Mouse (Mus musculus): Measurements from ENCODE around the gene Cep95. TPM values are rescaled to one million over a fixed set of nuclear protein-coding genes. Genes with fewer than 3 reads are reported as not detected.
A peak's percentile ranks its signal among the peaks of the same experiment; 100 is the strongest.

Cep95 gene
- polyA plus RNA-seq, 1 experiment from 2014 or later, result 12.2 TPM

GRCm38 (mm10) chr11:106817156-106817555 is 28.1 kb downstream of the Cep95 start:
- peaks cover 10% of the 10 kb centered on the region for H3K4me1 ChIP-seq (ENCODE audit: control insufficient read depth, insufficient read depth, low read depth, low read length)
- H3K27ac ChIP-seq (ENCODE audit: low read depth, low read length), result peak overlapping the region; percentile 29; the same call in 1 of the 2 replicates
- H3K9ac ChIP-seq (ENCODE audit: low read depth, low read length), result no peak overlapping the region
- no peaks in the 10 kb centered on the region for H3K27me3 ChIP-seq (replicated peaks; ENCODE audit: control insufficient read depth, insufficient read depth, low read length)
- no peak for ATAC-seq
- no peak overlapping the region for H3K4me3 ChIP-seq (ENCODE audit: low read length)
- H3K9me3 ChIP-seq (ENCODE audit: control insufficient read depth, low read length), result no peaks in the 10 kb centered on the region
- WGBS, result 64% methylated on average over 3 of the region's 3 CpGs
- H3K4me2 ChIP-seq (ENCODE audit: low read length), result no peak overlapping the region
- H3K36me3 ChIP-seq (ENCODE audit: control insufficient read depth, insufficient read depth, low read length), result peaks cover 33% of the 10 kb centered on the region

DNA sequence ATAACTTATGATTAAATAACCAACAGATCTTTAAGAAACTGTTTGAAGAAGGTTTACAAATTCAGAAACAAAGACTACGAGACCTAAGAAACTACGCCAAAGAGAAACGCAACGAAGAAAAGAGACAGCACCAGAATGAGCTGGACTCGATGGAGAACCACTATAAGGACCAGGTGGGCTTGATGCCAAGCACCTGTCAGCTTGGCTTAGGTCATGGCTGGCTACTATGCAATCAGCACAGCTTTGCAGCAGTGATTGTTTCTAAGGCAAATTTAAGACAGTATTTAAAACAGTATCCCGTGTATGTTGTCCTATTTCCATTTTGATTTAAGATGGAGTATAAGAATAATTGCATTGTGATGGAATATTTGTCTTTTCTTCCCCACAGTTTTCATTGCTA is 28.8 kb downstream of the Cep95 start:
- Histone ChIP-seq H3K4me3 (ENCODE audit: low read length) (no peak overlapping the region), H3K9ac (ENCODE audit: low read depth, low read length) (no peak overlapping the region), H3K27ac (ENCODE audit: low read depth, low read length) (peak overlapping the region; percentile 0), H3K9me3 (ENCODE audit: control insufficient read depth, low read length) (no peaks in the 10 kb centered on the region), H3K27me3 (replicated peaks; ENCODE audit: control insufficient read depth, insufficient read depth, low read length) (no peaks in the 10 kb centered on the region), H3K36me3 (ENCODE audit: control insufficient read depth, insufficient read depth, low read length) (peaks cover 35% of the 10 kb centered on the region), H3K4me2 (ENCODE audit: low read length) (no peak overlapping the region), H3K4me1 (ENCODE audit: control insufficient read depth, insufficient read depth, low read depth, low read length) (peaks cover 10% of the 10 kb centered on the region)
- 66% methylated on average over 6 of the region's 6 CpGs for WGBS
- no peak for ATAC-seq

GRCm38 (mm10) chr11:106818341-106818740 is 29.3 kb downstream of the Cep95 start:
- Histone ChIP-seq H3K4me3 (ENCODE audit: low read length) (no peak overlapping the region), H3K27ac (ENCODE audit: low read depth, low read length) (peak overlapping the region; percentile 0), H3K4me2 (ENCODE audit: low read length) (no peak overlapping the region), H3K27me3 (replicated peaks; ENCODE audit: control insufficient read depth, insufficient read depth, low read length) (no peaks in the 10 kb centered on the region), H3K4me1 (ENCODE audit: control insufficient read depth, insufficient read depth, low read depth, low read length) (peaks cover 10% of the 10 kb centered on the region), H3K9me3 (ENCODE audit: control insufficient read depth, low read length) (no peaks in the 10 kb centered on the region), H3K36me3 (ENCODE audit: control insufficient read depth, insufficient read depth, low read length) (peaks cover 34% of the 10 kb centered on the region), H3K9ac (ENCODE audit: low read depth, low read length) (no peak overlapping the region)
- ATAC-seq, result peak; percentile 74; the same call in 1 of the 2 replicates
- 27% methylated on average over 9 of the region's 9 CpGs for WGBS

GRCm38 (mm10) chr11:106819595-106819994 is 30.5 kb downstream of the Cep95 start:
- H3K4me2 ChIP-seq (ENCODE audit: low read length), result no peak overlapping the region
- H3K4me1 ChIP-seq (ENCODE audit: control insufficient read depth, insufficient read depth, low read depth, low read length), result peaks cover 10% of the 10 kb centered on the region
- H3K9ac ChIP-seq (ENCODE audit: low read depth, low read length), result no peak overlapping the region
- ATAC-seq, result no peak
- H3K27me3 ChIP-seq (replicated peaks; ENCODE audit: control insufficient read depth, insufficient read depth, low read length), result no peaks in the 10 kb centered on the region
- peak overlapping the region; percentile 32; the same call in 1 of the 2 replicates for H3K27ac ChIP-seq (ENCODE audit: low read depth, low read length)
- H3K9me3 ChIP-seq (ENCODE audit: control insufficient read depth, low read length), result no peaks in the 10 kb centered on the region
- peaks cover 27% of the 10 kb centered on the region for H3K36me3 ChIP-seq (ENCODE audit: control insufficient read depth, insufficient read depth, low read length)
- no peak overlapping the region for H3K4me3 ChIP-seq (ENCODE audit: low read length)
- 84% methylated on average over 9 of the region's 9 CpGs for WGBS

- Histone ChIP-seq H3K36me3 (ENCODE audit: control insufficient read depth, insufficient read depth, low read length) (peaks cover 23% of the 10 kb centered on the region), H3K4me1 (ENCODE audit: control insufficient read depth, insufficient read depth, low read depth, low read length) (peaks cover 10% of the 10 kb centered on the region), H3K9me3 (ENCODE audit: control insufficient read depth, low read length) (no peaks in the 10 kb centered on the region), H3K9ac (ENCODE audit: low read depth, low read length) (no peak overlapping the region), H3K27me3 (replicated peaks; ENCODE audit: control insufficient read depth, insufficient read depth, low read length) (no peaks in the 10 kb centered on the region), H3K4me2 (ENCODE audit: low read length) (no peak overlapping the region), H3K4me3 (ENCODE audit: low read length) (no peak overlapping the region), H3K27ac (ENCODE audit: low read depth, low read length) (no peak overlapping the region)
- 0 out of 2 replicates have a peak, but pooled peaks have one; percentile 55 for ATAC-seq
- WGBS, result 68% methylated on average over 6 of the region's 6 CpGs
Measured at GRCm38 (mm10) chr11:106820252-106820651, 31.2 kb downstream of the Cep95 start.

- H3K36me3 ChIP-seq (ENCODE audit: control insufficient read depth, insufficient read depth, low read length), result peaks cover 21% of the 10 kb centered on the region
- H3K27me3 ChIP-seq (replicated peaks; ENCODE audit: control insufficient read depth, insufficient read depth, low read length), result no peaks in the 10 kb centered on the region
- no peaks in the 10 kb centered on the region for H3K9me3 ChIP-seq (ENCODE audit: control insufficient read depth, low read length)
- ATAC-seq, result no peak
- H3K4me1 ChIP-seq (ENCODE audit: control insufficient read depth, insufficient read depth, low read depth, low read length), result peaks cover 10% of the 10 kb centered on the region
- WGBS, result 69% methylated on average over 4 of the region's 4 CpGs
- no peak overlapping the region for H3K4me2 ChIP-seq (ENCODE audit: low read length)
- no peak overlapping the region for H3K4me3 ChIP-seq (ENCODE audit: low read length)
- H3K9ac ChIP-seq (ENCODE audit: low read depth, low read length), result no peak overlapping the region
- no peak overlapping the region for H3K27ac ChIP-seq (ENCODE audit: low read depth, low read length)
Measured at GRCm38 (mm10) chr11:106820972-106821371, 31.9 kb downstream of the Cep95 start.

DNA sequence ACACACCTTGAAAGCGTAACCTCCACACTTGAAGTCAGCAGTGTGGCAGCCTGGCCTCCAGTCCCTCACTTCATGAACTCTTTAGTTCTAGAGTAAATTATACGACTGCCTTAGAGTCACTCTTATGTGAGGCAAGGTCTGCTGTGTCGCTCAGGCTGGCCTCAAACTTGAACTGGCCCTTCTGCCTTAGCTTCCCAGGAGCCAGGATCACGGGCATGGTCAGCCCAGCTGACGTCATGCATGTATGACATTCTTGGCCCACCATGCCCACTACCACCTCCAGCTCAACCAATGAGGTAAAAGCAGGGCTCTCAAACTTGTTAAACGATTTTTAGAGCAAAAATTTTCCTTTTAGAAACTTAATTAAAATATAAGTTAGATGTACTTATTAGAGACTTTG is 32.3 kb downstream of the Cep95 start:
- Histone ChIP-seq H3K9me3 (ENCODE audit: control insufficient read depth, low read length) (no peaks in the 10 kb centered on the region), H3K4me3 (ENCODE audit: low read length) (no peak overlapping the region), H3K27me3 (replicated peaks; ENCODE audit: control insufficient read depth, insufficient read depth, low read length) (no peaks in the 10 kb centered on the region), H3K27ac (ENCODE audit: low read depth, low read length) (no peak overlapping the region), H3K9ac (ENCODE audit: low read depth, low read length) (no peak overlapping the region), H3K36me3 (ENCODE audit: control insufficient read depth, insufficient read depth, low read length) (peaks cover 19% of the 10 kb centered on the region), H3K4me1 (ENCODE audit: control insufficient read depth, insufficient read depth, low read depth, low read length) (peaks cover 10% of the 10 kb centered on the region), H3K4me2 (ENCODE audit: low read length) (no peak overlapping the region)
- ATAC-seq, result no peak
- whole genome bisulfite sequencing, result 87% methylated on average over 6 of the region's 6 CpGs

DNA sequence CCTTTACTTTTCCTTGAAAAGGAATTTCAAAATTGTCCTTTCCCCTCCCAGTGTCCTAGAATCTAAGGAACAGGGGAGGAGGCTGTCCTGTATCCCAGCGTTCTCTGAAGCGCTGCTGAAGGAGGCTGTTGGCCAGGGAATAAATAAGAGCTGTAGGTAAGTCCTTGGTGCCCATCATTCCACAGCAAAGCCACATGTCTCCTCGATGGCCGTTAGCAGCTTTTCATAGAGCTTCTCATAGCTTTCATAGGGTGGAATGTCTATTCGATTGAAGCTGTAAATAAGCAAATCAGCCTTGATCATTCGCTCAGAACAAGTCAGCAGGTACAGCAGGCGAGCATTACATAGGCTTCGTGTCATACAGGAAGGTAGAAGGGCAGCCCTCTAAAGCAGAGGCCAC is 33.4 kb downstream of the Cep95 start:
- Histone ChIP-seq H3K36me3 (ENCODE audit: control insufficient read depth, insufficient read depth, low read length) (peaks cover 22% of the 10 kb centered on the region), H3K27ac (ENCODE audit: low read depth, low read length) (no peak overlapping the region), H3K9me3 (ENCODE audit: control insufficient read depth, low read length) (no peaks in the 10 kb centered on the region), H3K9ac (ENCODE audit: low read depth, low read length) (no peak overlapping the region), H3K27me3 (replicated peaks; ENCODE audit: control insufficient read depth, insufficient read depth, low read length) (no peaks in the 10 kb centered on the region), H3K4me1 (ENCODE audit: control insufficient read depth, insufficient read depth, low read depth, low read length) (peaks cover 10% of the 10 kb centered on the region), H3K4me3 (ENCODE audit: low read length) (no peak overlapping the region), H3K4me2 (ENCODE audit: low read length) (no peak overlapping the region)
- ATAC-seq, result no peak
- WGBS, result 91% methylated on average over 8 of the region's 8 CpGs

- ATAC-seq, result no peak
- WGBS, result 81% methylated on average over 5 of the region's 5 CpGs
- Histone ChIP-seq H3K36me3 (ENCODE audit: control insufficient read depth, insufficient read depth, low read length) (peaks cover 25% of the 10 kb centered on the region), H3K27ac (ENCODE audit: low read depth, low read length) (no peak overlapping the region), H3K4me2 (ENCODE audit: low read length) (no peak overlapping the region), H3K27me3 (replicated peaks; ENCODE audit: control insufficient read depth, insufficient read depth, low read length) (no peaks in the 10 kb centered on the region), H3K4me1 (ENCODE audit: control insufficient read depth, insufficient read depth, low read depth, low read length) (peaks cover 7% of the 10 kb centered on the region), H3K4me3 (ENCODE audit: low read length) (no peak overlapping the region), H3K9me3 (ENCODE audit: control insufficient read depth, low read length) (no peaks in the 10 kb centered on the region), H3K9ac (ENCODE audit: low read depth, low read length) (no peak overlapping the region)
Measured at GRCm38 (mm10) chr11:106822911-106823310, 33.9 kb downstream of the Cep95 start.

- 93% methylated on average over 8 of the region's 8 CpGs for WGBS
- peaks cover 3% of the 10 kb centered on the region for H3K4me1 ChIP-seq (ENCODE audit: control insufficient read depth, insufficient read depth, low read depth, low read length)
- H3K27ac ChIP-seq (ENCODE audit: low read depth, low read length), result no peak overlapping the region
- no peak overlapping the region for H3K9ac ChIP-seq (ENCODE audit: low read depth, low read length)
- no peak overlapping the region for H3K4me3 ChIP-seq (ENCODE audit: low read length)
- ATAC-seq, result no peak
- H3K36me3 ChIP-seq (ENCODE audit: control insufficient read depth, insufficient read depth, low read length), result peaks cover 22% of the 10 kb centered on the region
- H3K9me3 ChIP-seq (ENCODE audit: control insufficient read depth, low read length), result no peaks in the 10 kb centered on the region
- no peaks in the 10 kb centered on the region for H3K27me3 ChIP-seq (replicated peaks; ENCODE audit: control insufficient read depth, insufficient read depth, low read length)
- no peak overlapping the region for H3K4me2 ChIP-seq (ENCODE audit: low read length)
Measured at GRCm38 (mm10) chr11:106823741-106824140, 34.7 kb downstream of the Cep95 start.
